Comparison of ENCODE assay signal across 8 mouse cellular contexts in the genomic region with DNA sequence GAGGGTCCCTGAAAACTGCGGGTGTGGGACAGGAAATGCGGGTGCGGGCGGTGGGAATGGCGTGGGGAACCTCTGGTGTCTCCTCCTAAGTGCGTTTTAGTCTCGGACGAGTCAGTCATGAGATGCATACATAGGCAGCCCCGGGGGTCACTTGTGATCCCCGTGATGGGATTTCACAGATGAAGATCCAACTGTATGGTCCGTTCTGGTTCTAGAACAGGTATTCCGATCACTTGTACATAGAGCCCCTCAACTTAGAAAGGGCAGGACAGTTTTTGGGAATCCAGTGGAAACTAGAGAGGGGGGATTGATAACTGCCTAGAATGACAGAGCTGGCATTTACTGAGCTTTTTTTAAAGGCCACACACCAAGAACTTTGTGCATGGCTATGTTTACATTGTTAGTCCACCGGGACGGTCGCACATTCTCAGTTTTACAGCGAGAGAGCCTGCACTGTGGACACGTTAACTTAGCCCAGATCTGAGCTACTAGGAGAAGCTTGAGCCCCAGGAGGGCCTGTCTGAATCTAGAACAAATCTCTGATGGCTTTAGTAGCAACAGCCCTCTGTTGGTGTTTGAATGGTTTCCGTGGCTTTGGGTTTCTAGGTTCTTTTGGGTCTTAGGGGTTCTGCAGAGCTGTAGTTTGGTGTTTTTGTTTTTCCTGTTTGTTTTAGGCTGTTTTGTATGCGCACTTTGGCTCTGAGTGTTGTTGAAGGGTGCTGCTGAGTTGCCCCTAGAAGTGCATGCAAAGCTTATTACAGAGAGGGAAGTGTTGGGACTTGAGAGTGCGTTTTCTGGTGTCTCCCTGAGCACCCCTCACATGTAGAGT. TPM values are rescaled to one million over a fixed set of nuclear protein-coding genes. Genes with fewer than 3 reads are reported as not detected.
DNase-seq lines count a peak whose midpoint lies in the region; ATAC-seq and TF ChIP-seq lines count a peak whose summit lies in the region.

No protein-coding gene starts in this region.

- peak overlapping the region; percentile 97 for H3K4me3 ChIP-seq in heart, embryonic 11.5 days (ENCODE audit: low read depth, low read length)
- H3K4me3 ChIP-seq in G1E (ENCODE audit: low read depth, low read length) = peak overlapping the region; percentile 95
- H3K4me3 ChIP-seq in hindbrain, embryonic 13.5 days = peak overlapping the region; percentile 89
- peak overlapping the region; percentile 94 for H3K4me3 ChIP-seq in liver, embryonic 11.5 days (ENCODE audit: low read depth, low read length)
- H3K4me3 ChIP-seq in neural tube, embryonic 15.5 days (replicated peaks) = peak overlapping the region; percentile 97

- DNase-seq in heart, adult 8-10 months (ENCODE audit: low spot score) = no peak
- DNase-seq in G1E (ENCODE audit: low spot score) = peak; percentile 18
- peak; percentile 60 for DNase-seq in embryo, embryonic 10.5 days (ENCODE audit: low spot score)
- peak; percentile 36 for DNase-seq in liver, embryonic 11.5 days (ENCODE audit: low spot score)
- no peak for DNase-seq in right cerebral cortex, postnatal 36 days (ENCODE audit: low spot score in 2 of 2)

- H3K36me3 ChIP-seq in heart, embryonic 11.5 days (ENCODE audit: control insufficient read depth, insufficient read depth, low read length) = no peaks in the 10 kb centered on the region
- peaks cover 20% of the 10 kb centered on the region for H3K36me3 ChIP-seq in G1E (replicated peaks)
- H3K36me3 ChIP-seq in hindbrain, embryonic 13.5 days = no peaks in the 10 kb centered on the region
- H3K36me3 ChIP-seq in liver, embryonic 11.5 days (ENCODE audit: control insufficient read depth, insufficient read depth, low read length) = no peaks in the 10 kb centered on the region
- H3K36me3 ChIP-seq in neural tube, embryonic 15.5 days = no peaks in the 10 kb centered on the region

- peak overlapping the region; percentile 70 for H3K4me2 ChIP-seq in heart, embryonic 11.5 days
- peak overlapping the region; percentile 87 for H3K4me2 ChIP-seq in hindbrain, embryonic 13.5 days
- H3K4me2 ChIP-seq in liver, embryonic 11.5 days = peak overlapping the region; percentile 69
- peak overlapping the region; percentile 72 for H3K4me2 ChIP-seq in neural tube, embryonic 15.5 days

- WGBS in heart, embryonic 11.5 days (ENCODE audit: insufficient replicate concordance) = 3% methylated on average over 20 of the region's 20 CpGs
- WGBS in hindbrain, embryonic 13.5 days = 2% methylated on average over 20 of the region's 20 CpGs
- 4% methylated on average over 20 of the region's 20 CpGs for WGBS in liver, embryonic 11.5 days
- WGBS in neural tube, embryonic 15.5 days = under 1% methylated on average over 20 of the region's 20 CpGs

- no peak for TF ChIP-seq CTCF in G1E (IDR thresholded peaks at IDR 0.05; ENCODE audit: low read depth, low read length)

- H3K9ac ChIP-seq in heart, embryonic 11.5 days (ENCODE audit: low read depth, low read length) = peak overlapping the region; percentile 92
- H3K9ac ChIP-seq in hindbrain, embryonic 13.5 days = peak overlapping the region; percentile 98
- peak overlapping the region; percentile 97 for H3K9ac ChIP-seq in liver, embryonic 11.5 days (ENCODE audit: low read depth, low read length)
- peak overlapping the region; percentile 94 for H3K9ac ChIP-seq in neural tube, embryonic 15.5 days (replicated peaks)

- H3K9me3 ChIP-seq in heart, embryonic 11.5 days (replicated peaks; ENCODE audit: control insufficient read depth, low read length) = no peaks in the 10 kb centered on the region
- no peaks in the 10 kb centered on the region for H3K9me3 ChIP-seq in G1E (replicated peaks)
- no peaks in the 10 kb centered on the region for H3K9me3 ChIP-seq in hindbrain, embryonic 13.5 days
- no peaks in the 10 kb centered on the region for H3K9me3 ChIP-seq in liver, embryonic 11.5 days (ENCODE audit: control insufficient read depth, low read length)
- no peaks in the 10 kb centered on the region for H3K9me3 ChIP-seq in neural tube, embryonic 15.5 days (replicated peaks)

- peaks cover 17% of the 10 kb centered on the region; the same call in 1 of the 2 replicates for H3K4me1 ChIP-seq in heart, embryonic 11.5 days (ENCODE audit: control insufficient read depth, insufficient read depth, low read length)
- H3K4me1 ChIP-seq in G1E (ENCODE audit: insufficient read depth, low read depth, low read length) = peaks cover 35% of the 10 kb centered on the region
- H3K4me1 ChIP-seq in hindbrain, embryonic 13.5 days (replicated peaks) = peaks cover 32% of the 10 kb centered on the region
- H3K4me1 ChIP-seq in liver, embryonic 11.5 days (replicated peaks; ENCODE audit: control insufficient read depth, insufficient read depth, low read length) = peaks cover 15% of the 10 kb centered on the region
- peaks cover 35% of the 10 kb centered on the region for H3K4me1 ChIP-seq in neural tube, embryonic 15.5 days

- ATAC-seq in heart, embryonic 11.5 days (replicated peaks; ENCODE audit: insufficient number of reproducible peaks, low FRiP score, low TSS enrichment) = 0 out of 2 replicates have a peak, but pooled peaks have one; percentile 0
- ATAC-seq in G1E (ENCODE audit: extremely low read depth, insufficient number of reproducible peaks, low FRiP score, poor library complexity, severe bottlenecking) = no peak
- ATAC-seq in hindbrain, embryonic 13.5 days (ENCODE audit: low FRiP score) = peak; percentile 19
- ATAC-seq in liver, embryonic 11.5 days (replicated peaks; ENCODE audit: low FRiP score) = no peak
- ATAC-seq in neural tube, embryonic 15.5 days (ENCODE audit: low FRiP score) = no peak

- peak overlapping the region; percentile 87 for H3K27ac ChIP-seq in heart, embryonic 11.5 days (ENCODE audit: low read depth, low read length)
- peak overlapping the region; percentile 99 for H3K27ac ChIP-seq in hindbrain, embryonic 13.5 days
- H3K27ac ChIP-seq in liver, embryonic 11.5 days (ENCODE audit: low read depth, low read length) = peak overlapping the region; percentile 88
- H3K27ac ChIP-seq in neural tube, embryonic 15.5 days (replicated peaks) = peak overlapping the region; percentile 96

- H3K27me3 ChIP-seq in heart, embryonic 11.5 days (ENCODE audit: control insufficient read depth, insufficient read depth, low read length) = no peaks in the 10 kb centered on the region
- H3K27me3 ChIP-seq in G1E (ENCODE audit: insufficient read depth, low read length) = no peaks in the 10 kb centered on the region
- no peaks in the 10 kb centered on the region for H3K27me3 ChIP-seq in hindbrain, embryonic 13.5 days
- H3K27me3 ChIP-seq in liver, embryonic 11.5 days (replicated peaks; ENCODE audit: control insufficient read depth, insufficient read depth, low read length) = no peaks in the 10 kb centered on the region
- no peaks in the 10 kb centered on the region for H3K27me3 ChIP-seq in neural tube, embryonic 15.5 days (replicated peaks)

RNA-seq across cellular contexts. Expression of gene Utp14b, which starts 0.8 kb away (rescaled TPM):
- 2.3 and 4.3 TPM in 2 replicates for polyA plus RNA-seq in heart, embryonic 11.5 days (2014; fragmentation: Nextera tagmentation; extraction: Ambion mirVana)
- total RNA-seq in heart, adult 8-10 months (2022) = 1 to 10 TPM; 1.0 to 1.2 (median 1.1) TPM
- 21.8 and 23.6 TPM in 2 replicates for total RNA-seq in G1E (2014; fragmentation: Nextera tagmentation)
- 17.3 and 23.0 TPM in 2 replicates for total RNA-seq in G1E (2017)
- 0.99 and 1.1 TPM in 2 replicates for polyA plus RNA-seq in G1E (2012)
- polyA plus RNA-seq in hindbrain, embryonic 13.5 days (2015; fragmentation: Nextera tagmentation; extraction: Ambion mirVana) = 2.6 and 2.9 TPM in 2 replicates
- 2.4 and 2.8 TPM in 2 replicates for polyA plus RNA-seq in liver, embryonic 11.5 days (2014; fragmentation: Nextera tagmentation; extraction: Ambion mirVana)
- 1.8 and 2.3 TPM in 2 replicates for polyA plus RNA-seq in neural tube, embryonic 15.5 days (2015; fragmentation: Nextera tagmentation; extraction: Ambion mirVana)

RNA-seq across cellular contexts. Expression of gene Acsl3, which starts 1.0 kb away (rescaled TPM):
- 66.9 and 68.1 TPM in 2 replicates for polyA plus RNA-seq in heart, embryonic 11.5 days (2014; fragmentation: Nextera tagmentation; extraction: Ambion mirVana)
- 1 to 10 TPM; 3.1 to 5.5 (median 3.8) TPM for total RNA-seq in heart, adult 8-10 months (2022)
- total RNA-seq in G1E (2014; fragmentation: Nextera tagmentation) (31.4 and 33.6 TPM in 2 replicates), G1E (2017) (76.5 and 87.0 TPM in 2 replicates)
- polyA plus RNA-seq in G1E (2012) = 12.7 and 16.4 TPM in 2 replicates
- 73.3 and 78.5 TPM in 2 replicates for polyA plus RNA-seq in hindbrain, embryonic 13.5 days (2015; fragmentation: Nextera tagmentation; extraction: Ambion mirVana)
- 45.3 and 54.7 TPM in 2 replicates for polyA plus RNA-seq in liver, embryonic 11.5 days (2014; fragmentation: Nextera tagmentation; extraction: Ambion mirVana)
- polyA plus RNA-seq in neural tube, embryonic 15.5 days (2015; fragmentation: Nextera tagmentation; extraction: Ambion mirVana) = 93.2 and 104 TPM in 2 replicates

Comparison
In these comparisons a context has a peak if more than half of its experiments do, and no peak if none do; other contexts are left out.
1. ATAC-seq: peak in heart, embryonic 11.5 days (single experiment) and hindbrain, embryonic 13.5 days (single experiment); none in G1E (single experiment), liver, embryonic 11.5 days (single experiment) and neural tube, embryonic 15.5 days (single experiment).
2. DNase-seq: peak in G1E (single experiment), embryo, embryonic 10.5 days (single experiment) and liver, embryonic 11.5 days (single experiment); none in heart, adult 8-10 months (single experiment) and right cerebral cortex, postnatal 36 days (0 of 2).
3. Peak in every context shown above with its lines, with median percentiles within 50 percentile points of each other: H3K27ac ChIP-seq, H3K4me2 ChIP-seq, H3K4me3 ChIP-seq and H3K9ac ChIP-seq.